Mouse (Mus musculus) bone marrow, adult 2 months (tissue): ENCODE results near the gene Aanat.

Experiments used
- CTCF ChIP-seq: fragments of 200-500 bp; IDR thresholded peaks from 2 replicates; pipeline ENCODE4 v1.5.1; 2011; ENCODE audit warnings: low read length, control low read depth; ENCODE audit not compliant: control insufficient read depth, insufficient read depth
- POLR2A ChIP-seq: fragments of 200-500 bp; IDR thresholded peaks from 2 replicates; pipeline ENCODE4 v1.6.1; 2011; ENCODE audit warnings: low read depth, mild to moderate bottlenecking, control low read depth, low read length, borderline replicate concordance; ENCODE audit not compliant: control insufficient read depth

DNA sequence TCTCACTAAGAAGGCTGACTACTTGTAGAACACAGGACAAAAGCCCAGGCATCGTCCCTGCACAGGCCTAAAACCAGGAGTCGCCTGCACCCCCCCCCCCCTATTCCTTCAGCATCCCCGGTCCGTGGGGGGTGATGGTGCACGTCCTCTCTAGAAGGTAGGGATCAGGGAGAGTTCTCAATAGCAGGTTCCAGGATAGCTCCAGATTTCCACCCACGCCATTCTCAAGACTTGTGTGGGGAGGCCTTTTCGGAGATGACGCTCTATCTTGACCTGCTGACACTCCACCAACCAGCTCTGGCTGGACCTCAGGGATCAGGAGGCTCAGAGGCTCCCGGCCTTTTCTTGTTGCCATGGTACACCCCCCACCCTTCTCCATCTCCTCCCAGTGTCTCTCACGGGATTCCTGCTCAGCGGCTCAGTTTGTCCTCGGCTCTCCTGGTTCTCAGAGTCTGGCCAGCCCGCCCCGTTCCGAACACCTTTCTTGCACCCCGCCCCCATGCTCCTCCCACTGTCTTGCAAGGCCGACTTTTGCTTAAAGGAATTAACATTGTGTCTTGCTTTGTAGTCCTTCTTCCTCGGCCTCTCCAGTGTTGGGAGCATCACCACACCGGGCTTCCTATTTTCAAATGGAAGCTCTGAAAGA, 57.5 kb downstream of the Aanat start:
- no peak for TF ChIP-seq CTCF
- no peak for TF ChIP-seq POLR2A
